Mouse (Mus musculus): ENCODE data around the gene Ndufa9. TPM values are rescaled to one million over a fixed set of nuclear protein-coding genes. Genes with fewer than 3 reads are reported as not detected.
A peak's percentile ranks its signal among the peaks of the same experiment; 100 is the strongest.

Gene Ndufa9
- total RNA-seq (2015; ENCODE audit: low replicate concordance) (16.9 and 49.9 TPM in 2 replicates), total RNA-seq (2017; ENCODE audit: low replicate concordance) (25.2 and 55.3 TPM in 2 replicates)

- ATAC-seq (replicated peaks; ENCODE audit: low FRiP score, poor library complexity, severe bottlenecking): peak; percentile 95
Measured at GRCm38 (mm10) chr6:126848712-126849704, at the start of gene Ndufa9. Gene Ndufa9 (minus strand): TSS chr6:126849136.

- no peak for ATAC-seq (replicated peaks; ENCODE audit: low FRiP score, poor library complexity, severe bottlenecking)
Measured at GRCm38 (mm10) chr6:126877118-126877517, 28.2 kb upstream of the Ndufa9 start.

- ATAC-seq (replicated peaks; ENCODE audit: low FRiP score, poor library complexity, severe bottlenecking): no peak
Measured at GRCm38 (mm10) chr6:126852881-126853280, 3.9 kb upstream of the Ndufa9 start, which contains the start of gene Akap3. Gene Akap3 (plus strand): TSS chr6:126853098.

GRCm38 (mm10) chr6:126836628-126837027 is 12.3 kb downstream of the Ndufa9 start:
- no peak for ATAC-seq (replicated peaks; ENCODE audit: low FRiP score, poor library complexity, severe bottlenecking)

- ATAC-seq (replicated peaks; ENCODE audit: low FRiP score, poor library complexity, severe bottlenecking): no peak
Measured at GRCm38 (mm10) chr6:126823087-126823486, 25.8 kb downstream of the Ndufa9 start.

- ATAC-seq (replicated peaks; ENCODE audit: low FRiP score, poor library complexity, severe bottlenecking): no peak
Measured at GRCm38 (mm10) chr6:126816338-126816737, 32.6 kb downstream of the Ndufa9 start.

- ATAC-seq (replicated peaks; ENCODE audit: low FRiP score, poor library complexity, severe bottlenecking): no peak
Measured at GRCm38 (mm10) chr6:126815206-126815750, 33.7 kb downstream of the Ndufa9 start.

GRCm38 (mm10) chr6:126811481-126811880 is 37.5 kb downstream of the Ndufa9 start:
- ATAC-seq (replicated peaks; ENCODE audit: low FRiP score, poor library complexity, severe bottlenecking): no peak

GRCm38 (mm10) chr6:126808561-126808960 is 40.4 kb downstream of the Ndufa9 start:
- ATAC-seq (replicated peaks; ENCODE audit: low FRiP score, poor library complexity, severe bottlenecking): no peak

GRCm38 (mm10) chr6:126808134-126808533 is 40.8 kb downstream of the Ndufa9 start:
- ATAC-seq (replicated peaks; ENCODE audit: low FRiP score, poor library complexity, severe bottlenecking): no peak

- ATAC-seq (replicated peaks; ENCODE audit: low FRiP score, poor library complexity, severe bottlenecking): no peak
Measured at GRCm38 (mm10) chr6:126806783-126807182, 42.2 kb downstream of the Ndufa9 start.

- ATAC-seq (replicated peaks; ENCODE audit: low FRiP score, poor library complexity, severe bottlenecking): no peak
Measured at GRCm38 (mm10) chr6:126802946-126803345, 46.0 kb downstream of the Ndufa9 start.

GRCm38 (mm10) chr6:126794751-126795150 is 54.2 kb downstream of the Ndufa9 start:
- no peak for ATAC-seq (replicated peaks; ENCODE audit: low FRiP score, poor library complexity, severe bottlenecking)

GRCm38 (mm10) chr6:126793689-126794088 is 55.2 kb downstream of the Ndufa9 start:
- ATAC-seq (replicated peaks; ENCODE audit: low FRiP score, poor library complexity, severe bottlenecking): no peak

GRCm38 (mm10) chr6:126791964-126792363 is 57.0 kb downstream of the Ndufa9 start:
- no peak for ATAC-seq (replicated peaks; ENCODE audit: low FRiP score, poor library complexity, severe bottlenecking)

GRCm38 (mm10) chr6:126791488-126791887 is 57.4 kb downstream of the Ndufa9 start:
- ATAC-seq (replicated peaks; ENCODE audit: low FRiP score, poor library complexity, severe bottlenecking): no peak

- no peak for ATAC-seq (replicated peaks; ENCODE audit: low FRiP score, poor library complexity, severe bottlenecking)
Measured at GRCm38 (mm10) chr6:126788863-126789262, 60.1 kb downstream of the Ndufa9 start.

- ATAC-seq (replicated peaks; ENCODE audit: low FRiP score, poor library complexity, severe bottlenecking): no peak
Measured at GRCm38 (mm10) chr6:126784206-126784605, 64.7 kb downstream of the Ndufa9 start.

GRCm38 (mm10) chr6:126783651-126784066 is 65.3 kb downstream of the Ndufa9 start:
- no peak for ATAC-seq (replicated peaks; ENCODE audit: low FRiP score, poor library complexity, severe bottlenecking)

GRCm38 (mm10) chr6:126783056-126783455 is 65.9 kb downstream of the Ndufa9 start:
- ATAC-seq (replicated peaks; ENCODE audit: low FRiP score, poor library complexity, severe bottlenecking): no peak

GRCm38 (mm10) chr6:126777889-126778288 is 71.0 kb downstream of the Ndufa9 start:
- no peak for ATAC-seq (replicated peaks; ENCODE audit: low FRiP score, poor library complexity, severe bottlenecking)

Measured in erythroid progenitor cell, adult 5-6 weeks (primary cell).